Mouse (Mus musculus): ENCODE results near the gene Bcl2l15.

DNA sequence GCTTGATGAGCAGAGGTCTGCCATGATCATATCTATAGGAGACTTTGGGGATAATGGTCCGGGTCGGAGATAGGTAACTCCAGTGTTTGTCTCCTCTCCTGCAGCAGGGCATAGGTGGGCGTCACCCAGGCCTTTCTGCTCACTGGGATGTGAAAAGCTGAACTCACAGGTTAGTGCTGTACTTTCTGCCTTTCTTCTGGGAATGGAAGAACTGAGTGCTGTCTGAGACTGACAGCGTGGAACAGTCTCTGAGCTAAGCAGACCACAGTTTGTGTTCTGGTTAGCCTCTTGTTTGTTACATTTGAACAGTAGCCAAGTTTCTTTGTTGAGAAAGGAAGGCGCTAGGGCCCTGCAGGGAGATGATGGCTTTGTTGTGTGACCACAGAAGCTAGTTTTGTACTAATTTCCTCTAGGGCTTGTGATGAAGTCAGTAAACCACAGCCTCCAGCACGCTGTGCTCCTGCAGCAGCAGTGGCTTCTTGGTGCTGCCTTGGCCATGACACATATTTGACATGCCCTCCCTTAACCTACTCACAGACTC lies 27.5 kb downstream of the Bcl2l15 start:
- TF ChIP-seq CTCF (IDR thresholded peaks at IDR 0.05; ENCODE audit: borderline replicate concordance, insufficient read depth, low read depth, low read length), result no peak
- no peak for TF ChIP-seq POLR2A (IDR thresholded peaks at IDR 0.05; ENCODE audit: borderline replicate concordance, insufficient read depth, low read length)

Data from cerebellum, adult 2 months (tissue).